Mouse (Mus musculus) testis, adult 2 months (tissue): Measurements from ENCODE around the gene Ralgds. TPM values are rescaled to one million over a fixed set of nuclear protein-coding genes. Genes with fewer than 3 reads are reported as not detected.

ENCODE experiments used
- H3K27ac ChIP-seq: fragments of 200-500 bp; 2 replicates; pipeline ENCODE4 v1.5.1; 2012; ENCODE audit warnings: low read depth, low read length; ENCODE audit not compliant: control insufficient read depth, insufficient read depth
- H3K27me3 ChIP-seq: fragments of 200-500 bp; 2 replicates; pipeline ENCODE4 v1.6.1; 2012; ENCODE audit warnings: mild to moderate bottlenecking, low read length, moderate library complexity; ENCODE audit not compliant: control insufficient read depth, insufficient read depth
- H3K36me3 ChIP-seq: fragments of 200-500 bp; 2 replicates; pipeline ENCODE4 v1.6.1; 2012; ENCODE audit warnings: mild to moderate bottlenecking, low read length; ENCODE audit not compliant: control insufficient read depth, insufficient read depth
- H3K4me1 ChIP-seq: fragments of 200-500 bp; 2 replicates; pipeline ENCODE4 v1.6.1; 2012; ENCODE audit warnings: low read length; ENCODE audit not compliant: control insufficient read depth, insufficient read depth
- H3K4me3 ChIP-seq: fragments of 200-500 bp; 2 replicates; pipeline ENCODE4 v1.5.1; 2012; ENCODE audit warnings: low read depth, mild to moderate bottlenecking, low read length, moderate library complexity, mixed read lengths; ENCODE audit not compliant: control insufficient read depth
- CTCF ChIP-seq: fragments of 200-500 bp; IDR thresholded peaks from 2 replicates; pipeline ENCODE4 v1.5.1; 2012; ENCODE audit warnings: low read depth, mild to moderate bottlenecking, inconsistent platforms, low read length, moderate library complexity; ENCODE audit not compliant: control insufficient read depth, insufficient read depth, insufficient replicate concordance
- POLR2A ChIP-seq: fragments of 200-500 bp; IDR thresholded peaks from 2 replicates; pipeline ENCODE4 v1.6.1; 2012; ENCODE audit warnings: low read depth, mild to moderate bottlenecking, inconsistent platforms, low read length, moderate library complexity; ENCODE audit not compliant: control insufficient read depth
- polyA plus RNA-seq: library from polyadenylated mRNA; depleted of rRNA; stranded (reverse); fragments of >200 nt; gene quantifications from 2 replicates; pipeline ENCODE4 v1.2.3, GENCODE M21; 2012

Gene Ralgds
- polyA plus RNA-seq, 1 experiment, result 147 TPM

- H3K27ac ChIP-seq, result peak overlapping the region; percentile 88
- H3K4me3 ChIP-seq, result peak overlapping the region; percentile 98
- H3K27me3 ChIP-seq, result no peaks in the 10 kb centered on the region
- TF ChIP-seq CTCF (no peak), POLR2A (no peak)
- H3K36me3 ChIP-seq, result peaks cover 2% of the 10 kb centered on the region; the same call in 1 of the 2 replicates
- peaks cover 27% of the 10 kb centered on the region for H3K4me1 ChIP-seq
These were observed 776 bp downstream of the Ralgds start for GRCm38 (mm10) chr2:28513431-28514370.

GRCm38 (mm10) chr2:28514489-28514888 is 1.6 kb downstream of the Ralgds start:
- Histone ChIP-seq H3K4me3 (peak overlapping the region; percentile 98), H3K4me1 (peaks cover 27% of the 10 kb centered on the region), H3K27ac (no peak overlapping the region; the same call in 1 of the 2 replicates), H3K36me3 (peaks cover 2% of the 10 kb centered on the region; the same call in 1 of the 2 replicates), H3K27me3 (no peaks in the 10 kb centered on the region)
- TF ChIP-seq CTCF, result peak; percentile 82; the same call in 1 of the 2 replicates
- TF ChIP-seq POLR2A, result no peak

GRCm38 (mm10) chr2:28517206-28517909 is 4.4 kb downstream of the Ralgds start:
- TF ChIP-seq POLR2A (0 out of 2 replicates have a peak, but pooled peaks have one; percentile 7), CTCF (peak; percentile 91)
- Histone ChIP-seq H3K27me3 (no peaks in the 10 kb centered on the region), H3K36me3 (peaks cover 2% of the 10 kb centered on the region; the same call in 1 of the 2 replicates), H3K4me3 (no peak overlapping the region), H3K4me1 (peaks cover 25% of the 10 kb centered on the region), H3K27ac (no peak overlapping the region)

- TF ChIP-seq POLR2A, result no peak
- no peak for TF ChIP-seq CTCF
- Histone ChIP-seq H3K27me3 (no peaks in the 10 kb centered on the region), H3K27ac (no peak overlapping the region), H3K4me1 (peaks cover 22% of the 10 kb centered on the region), H3K4me3 (no peak overlapping the region), H3K36me3 (peaks cover 2% of the 10 kb centered on the region; the same call in 1 of the 2 replicates)
These were observed 5.3 kb downstream of the Ralgds start for GRCm38 (mm10) chr2:28518231-28518630.

- no peaks in the 10 kb centered on the region; the same call in 1 of the 2 replicates for H3K36me3 ChIP-seq
- H3K27ac ChIP-seq, result no peak overlapping the region
- H3K4me1 ChIP-seq, result no peaks in the 10 kb centered on the region; the same call in 1 of the 2 replicates
- H3K27me3 ChIP-seq, result no peaks in the 10 kb centered on the region
- TF ChIP-seq POLR2A (no peak), CTCF (no peak)
- no peak overlapping the region for H3K4me3 ChIP-seq
These were observed 7.7 kb downstream of the Ralgds start for GRCm38 (mm10) chr2:28520581-28520980.

- peaks cover 2% of the 10 kb centered on the region; the same call in 1 of the 2 replicates for H3K4me1 ChIP-seq
- no peak overlapping the region for H3K27ac ChIP-seq
- H3K36me3 ChIP-seq, result no peaks in the 10 kb centered on the region; the same call in 1 of the 2 replicates
- TF ChIP-seq POLR2A (no peak), CTCF (no peak)
- no peaks in the 10 kb centered on the region for H3K27me3 ChIP-seq
- no peak overlapping the region for H3K4me3 ChIP-seq
These were observed 8.7 kb downstream of the Ralgds start for GRCm38 (mm10) chr2:28521571-28522151.
